Mouse (Mus musculus): ENCODE results near the gene Aamdc.

Aamdc gene

DNA sequence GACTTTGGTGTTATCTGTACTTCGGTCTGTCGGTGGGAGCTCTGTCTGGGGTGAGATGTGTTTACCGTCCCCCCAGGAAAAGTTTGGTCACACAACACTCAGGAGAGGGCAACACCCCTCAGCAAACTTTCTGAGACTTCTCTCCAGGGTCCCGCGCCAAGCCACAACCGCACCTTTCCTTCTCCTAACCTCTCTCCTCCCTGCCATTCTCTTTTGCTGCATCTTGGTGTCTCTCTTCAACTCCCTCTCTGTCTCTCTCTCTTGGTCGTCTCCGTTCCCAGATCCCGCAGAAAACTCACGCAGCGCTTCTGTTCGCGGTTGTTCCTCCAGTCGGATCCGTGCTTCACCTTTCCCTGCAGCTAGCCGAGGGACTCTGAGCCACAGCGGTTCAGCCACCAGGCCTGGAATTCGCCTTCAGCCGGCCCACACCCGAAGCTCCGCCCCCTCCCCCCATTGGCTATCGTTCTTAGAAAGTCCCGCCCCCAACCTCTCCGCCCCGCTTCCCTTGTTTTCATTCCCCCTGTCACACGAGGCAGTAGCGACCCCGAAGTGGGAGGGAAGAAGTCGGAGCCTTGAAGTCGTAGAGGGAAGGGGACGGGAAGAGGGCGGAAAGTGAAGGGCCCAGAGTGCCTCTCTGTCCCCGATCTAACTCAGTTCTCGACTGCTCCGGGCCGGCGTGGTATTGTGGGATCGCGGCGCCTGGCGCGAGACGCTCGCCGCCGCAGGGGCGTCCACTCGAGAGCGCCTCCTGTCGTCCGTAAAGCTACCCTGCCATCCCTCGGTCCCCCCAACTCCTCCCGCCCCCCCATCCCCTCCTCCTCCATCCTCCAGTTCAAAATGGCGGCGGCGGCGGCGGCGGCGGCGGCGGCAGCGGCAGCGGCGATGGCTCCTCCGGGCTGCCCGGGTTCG is at the start of gene Aamdc, which contains the start of gene Rsf1:
Aamdc (minus strand) TSS at position 431 of the 909 bp plus-strand sequence.
Rsf1 (plus strand) TSS at position 823 of the 909 bp plus-strand sequence.
- peak; percentile 98 for DNase-seq (ENCODE audit: low read depth, low spot score)

- DNase-seq (ENCODE audit: low read depth, low spot score), result no peak
Observed at GRCm38 (mm10) chr7:97623402-97623801, 44.1 kb upstream of the Aamdc start.

DNA sequence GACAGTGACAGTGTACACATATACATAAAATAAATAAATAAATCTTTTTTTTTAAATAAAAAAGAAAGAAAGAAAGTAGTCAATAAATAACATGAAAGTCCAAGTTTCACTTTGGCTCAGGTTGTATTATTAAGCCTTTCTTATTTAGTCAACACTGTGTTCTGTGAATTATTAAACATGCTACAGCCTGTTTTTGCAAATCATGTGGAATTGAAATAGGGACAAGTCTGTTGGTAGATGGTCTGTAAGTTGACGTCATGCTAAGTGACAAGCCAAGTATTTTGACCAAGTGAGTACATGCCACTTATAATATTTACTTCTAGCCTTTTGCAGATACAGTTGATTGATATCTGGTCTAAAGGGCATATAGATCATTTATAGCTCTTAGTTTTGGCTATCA is 43.4 kb upstream of the Aamdc start:
- no peak for DNase-seq (ENCODE audit: low read depth, low spot score)

GRCm38 (mm10) chr7:97621346-97621745 is 42.0 kb upstream of the Aamdc start:
- DNase-seq (ENCODE audit: low read depth, low spot score), result no peak

GRCm38 (mm10) chr7:97598548-97598947 is 19.3 kb upstream of the Aamdc start:
- DNase-seq (ENCODE audit: low read depth, low spot score), result no peak

DNA sequence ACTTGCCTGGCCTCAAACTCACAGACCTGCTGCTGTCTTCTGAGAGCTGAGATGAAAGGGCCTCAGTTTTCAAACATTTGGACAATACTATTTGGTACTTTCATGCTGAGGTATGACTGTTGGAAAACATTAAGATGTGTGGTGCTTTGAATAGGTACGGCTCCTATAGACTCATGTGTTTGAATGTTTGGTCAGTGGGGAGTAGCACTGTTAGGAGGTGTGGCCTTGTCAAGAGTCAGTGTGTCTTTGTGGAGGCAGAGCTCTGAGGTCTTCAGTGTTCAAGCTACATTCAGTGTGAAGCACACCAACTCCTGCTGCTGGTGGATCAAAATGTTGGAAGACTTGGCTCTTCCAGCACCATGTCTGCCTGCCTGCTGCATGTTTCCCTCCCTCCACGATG is 14.2 kb upstream of the Aamdc start:
- no peak for DNase-seq (ENCODE audit: low read depth, low spot score)

GRCm38 (mm10) chr7:97592396-97592795 is 13.1 kb upstream of the Aamdc start:
- DNase-seq (ENCODE audit: low read depth, low spot score), result no peak

- no peak for DNase-seq (ENCODE audit: low read depth, low spot score)
Observed at GRCm38 (mm10) chr7:97591336-97591735, 12.0 kb upstream of the Aamdc start.

- no peak for DNase-seq (ENCODE audit: low read depth, low spot score)
Observed at GRCm38 (mm10) chr7:97590488-97590887, 11.2 kb upstream of the Aamdc start.

DNA sequence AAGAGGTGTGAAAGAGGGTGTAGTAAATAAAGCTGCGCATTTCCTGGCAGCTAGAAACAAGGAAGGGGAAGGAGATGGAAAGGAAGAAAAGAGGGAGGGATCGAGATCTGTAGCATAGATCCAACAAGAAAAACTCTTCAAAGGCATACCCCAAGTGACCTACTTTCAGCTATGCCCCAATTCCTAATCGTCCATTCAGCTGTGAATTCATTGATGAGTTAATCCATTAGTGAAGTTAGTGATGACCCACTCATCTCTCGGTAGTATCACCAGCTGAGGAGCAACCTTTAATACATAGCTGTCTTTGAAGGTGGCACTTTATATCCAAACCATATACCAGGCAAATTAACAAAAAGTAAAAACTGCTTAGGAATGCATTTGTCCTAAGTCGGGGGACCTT is 9.2 kb upstream of the Aamdc start:
- no peak for DNase-seq (ENCODE audit: low read depth, low spot score)

DNA sequence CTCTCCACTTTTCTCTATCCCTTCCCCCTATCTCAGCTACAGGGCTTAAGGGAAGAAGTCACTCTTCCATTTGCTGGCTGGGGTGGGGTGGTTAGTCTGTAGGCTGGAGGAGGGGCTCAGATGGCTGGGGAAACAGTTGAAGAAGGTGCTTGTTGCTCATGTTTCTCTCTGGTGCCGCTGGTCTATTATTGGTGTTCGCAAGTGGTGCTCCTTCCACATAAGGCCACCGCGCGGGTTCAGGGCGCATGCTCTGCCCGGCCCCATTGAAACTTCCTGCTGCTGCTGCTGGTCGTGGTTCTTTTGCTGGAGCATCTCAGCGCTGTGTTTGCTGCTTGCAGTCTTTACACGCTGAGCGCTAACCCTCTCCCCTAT is 1.5 kb upstream of the Aamdc start:
- peak; percentile 65 for DNase-seq (ENCODE audit: low read depth, low spot score)

- DNase-seq (ENCODE audit: low read depth, low spot score), result peak; percentile 14
Observed at GRCm38 (mm10) chr7:97579976-97580842, 912 bp upstream of the Aamdc start.

DNA sequence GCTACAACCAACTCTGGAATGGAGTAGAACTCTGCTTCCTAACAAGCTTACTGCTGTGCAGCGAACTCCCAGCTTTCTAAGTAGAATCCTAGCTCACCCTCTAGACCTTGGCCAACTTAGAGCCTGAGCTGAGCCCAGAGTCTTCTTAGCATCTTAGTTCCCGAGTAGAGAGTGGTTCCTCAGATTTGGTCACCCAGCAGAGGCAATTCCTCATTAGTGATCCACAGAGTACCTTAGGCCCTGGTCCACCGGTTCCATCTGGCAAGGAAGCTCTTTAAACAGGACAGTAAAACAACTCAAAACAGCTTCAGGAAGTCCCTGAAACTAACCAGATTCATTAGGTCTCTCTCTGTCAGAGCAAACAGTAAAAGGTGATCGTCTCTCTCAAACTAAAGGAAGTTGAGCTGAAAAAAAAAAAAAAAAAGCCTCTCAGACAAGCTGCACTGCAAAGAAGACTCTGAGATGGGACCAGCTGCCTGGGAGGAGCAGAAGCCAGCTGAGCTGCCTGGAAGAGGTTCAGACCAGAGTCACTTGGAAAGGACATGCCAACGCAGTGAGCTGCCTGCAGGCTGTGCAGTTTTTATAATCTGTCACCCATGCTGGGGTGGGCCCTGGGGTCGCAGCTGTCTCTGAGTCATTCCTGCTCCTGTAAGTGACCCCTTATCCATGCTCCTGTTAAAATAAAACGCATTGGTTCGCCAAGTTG is 783 bp downstream of the Aamdc start:
- DNase-seq (ENCODE audit: low read depth, low spot score), result no peak

DNA sequence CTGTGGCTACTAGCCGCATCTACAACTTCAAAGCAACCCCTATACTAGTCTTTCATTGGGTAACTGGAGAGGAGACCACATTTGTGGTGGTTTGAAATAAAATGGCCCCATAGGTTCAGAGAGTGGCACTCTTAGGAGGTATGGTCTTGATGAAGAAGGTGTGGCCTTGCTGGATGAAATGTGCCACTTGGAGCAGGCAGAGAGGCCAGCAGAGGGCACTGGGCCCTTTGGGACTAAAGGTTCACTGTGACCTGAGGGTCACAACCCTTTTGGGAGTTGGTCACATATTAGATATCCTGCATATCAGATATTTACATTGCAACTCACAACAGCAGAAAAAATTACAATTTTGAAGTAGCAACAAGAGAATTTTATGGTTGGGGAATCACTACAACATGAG is 8.9 kb downstream of the Aamdc start:
- no peak for DNase-seq (ENCODE audit: low read depth, low spot score)

DNA sequence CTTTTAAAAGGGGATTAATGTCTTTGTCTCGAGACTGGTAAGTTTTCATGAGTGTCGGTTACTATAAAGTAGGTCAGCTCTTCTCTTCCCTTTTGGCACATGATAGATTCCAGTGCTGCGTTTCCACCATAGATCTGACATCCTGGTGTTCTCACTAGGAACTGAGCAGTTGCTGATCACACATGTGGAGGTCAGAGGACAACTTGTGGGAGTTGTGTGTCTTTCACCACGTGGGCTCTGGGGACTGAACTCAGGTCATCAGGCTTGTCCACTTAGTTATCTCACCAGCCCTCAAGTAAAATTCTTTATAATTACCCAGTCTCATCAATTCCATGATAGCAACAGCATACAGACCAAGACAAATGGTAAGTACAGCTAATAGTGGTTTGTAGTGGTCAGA is 9.9 kb downstream of the Aamdc start:
- DNase-seq (ENCODE audit: low read depth, low spot score), result no peak

GRCm38 (mm10) chr7:97563576-97563975 is 15.7 kb downstream of the Aamdc start:
- no peak for DNase-seq (ENCODE audit: low read depth, low spot score)

GRCm38 (mm10) chr7:97550673-97551072 is 28.6 kb downstream of the Aamdc start:
- DNase-seq (ENCODE audit: low read depth, low spot score), result no peak

DNA sequence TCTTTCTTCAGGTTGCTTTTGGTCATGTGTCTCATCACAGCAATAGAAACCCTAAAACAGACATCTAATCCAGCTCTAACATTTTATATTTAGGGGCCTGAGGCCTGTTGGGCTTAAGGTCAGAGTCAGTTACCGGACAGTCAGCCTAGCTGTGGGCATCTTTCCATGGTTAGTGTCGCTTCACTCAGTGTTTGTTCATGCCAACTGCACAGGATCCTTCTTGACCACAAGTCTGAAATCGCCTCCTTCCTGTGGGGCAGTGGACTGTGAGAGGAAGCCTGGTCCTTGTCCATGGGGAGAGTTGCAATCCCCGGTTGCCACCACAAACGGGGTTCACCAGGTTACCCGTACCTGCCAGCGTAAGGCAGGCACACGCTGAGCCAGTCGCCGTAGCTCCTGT is 30.0 kb downstream of the Aamdc start:
- no peak for DNase-seq (ENCODE audit: low read depth, low spot score)

DNA sequence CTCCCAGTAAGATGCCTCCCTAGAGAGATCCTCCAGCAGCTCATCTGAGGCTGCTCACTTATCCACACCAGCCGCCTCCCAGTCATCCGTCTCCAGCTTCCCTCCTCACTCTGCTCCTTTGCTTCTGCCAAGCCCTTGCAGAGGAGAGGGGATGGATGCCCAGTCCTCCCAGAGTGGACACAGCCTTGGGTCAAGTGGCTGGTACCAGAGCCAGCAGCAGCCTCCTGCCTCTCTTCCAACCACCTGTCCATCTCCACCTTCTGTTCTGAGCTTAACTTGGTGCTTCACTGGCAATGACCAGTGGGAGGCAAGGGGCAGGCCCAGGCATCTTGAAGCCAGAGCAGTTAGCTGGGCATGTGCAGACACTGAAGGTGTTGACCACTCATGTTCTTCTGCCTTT is 32.8 kb downstream of the Aamdc start:
- no peak for DNase-seq (ENCODE audit: low read depth, low spot score)

- no peak for DNase-seq (ENCODE audit: low read depth, low spot score)
Observed at GRCm38 (mm10) chr7:97536571-97536970, 42.7 kb downstream of the Aamdc start.

- no peak for DNase-seq (ENCODE audit: low read depth, low spot score)
Observed at GRCm38 (mm10) chr7:97535531-97535930, 43.8 kb downstream of the Aamdc start.

DNA sequence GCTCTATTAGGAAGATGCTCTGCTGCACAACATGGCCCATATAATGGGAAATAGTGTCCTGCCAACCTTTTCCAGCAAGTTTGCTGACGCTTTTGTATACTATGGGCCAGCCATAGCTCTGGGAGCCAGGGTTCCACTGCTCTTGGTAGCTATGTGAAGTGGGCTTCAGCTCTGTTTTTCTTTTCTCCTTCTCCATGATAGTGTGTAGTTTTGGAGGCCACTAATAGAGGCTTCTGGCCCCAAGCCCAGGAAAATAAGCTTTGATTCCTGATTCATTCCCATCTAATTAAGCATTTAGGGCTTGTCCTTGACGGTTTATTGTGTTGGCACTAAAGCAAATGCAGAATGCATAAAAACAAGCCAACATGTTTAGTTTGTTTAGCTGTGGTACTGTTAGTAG is 59.4 kb downstream of the Aamdc start:
- peak; percentile 16 for DNase-seq (ENCODE audit: low read depth, low spot score)

Data from brain, embryonic 18.5 days (tissue).